Mouse (Mus musculus): ENCODE results near the gene Lif.

Lif gene

DNA sequence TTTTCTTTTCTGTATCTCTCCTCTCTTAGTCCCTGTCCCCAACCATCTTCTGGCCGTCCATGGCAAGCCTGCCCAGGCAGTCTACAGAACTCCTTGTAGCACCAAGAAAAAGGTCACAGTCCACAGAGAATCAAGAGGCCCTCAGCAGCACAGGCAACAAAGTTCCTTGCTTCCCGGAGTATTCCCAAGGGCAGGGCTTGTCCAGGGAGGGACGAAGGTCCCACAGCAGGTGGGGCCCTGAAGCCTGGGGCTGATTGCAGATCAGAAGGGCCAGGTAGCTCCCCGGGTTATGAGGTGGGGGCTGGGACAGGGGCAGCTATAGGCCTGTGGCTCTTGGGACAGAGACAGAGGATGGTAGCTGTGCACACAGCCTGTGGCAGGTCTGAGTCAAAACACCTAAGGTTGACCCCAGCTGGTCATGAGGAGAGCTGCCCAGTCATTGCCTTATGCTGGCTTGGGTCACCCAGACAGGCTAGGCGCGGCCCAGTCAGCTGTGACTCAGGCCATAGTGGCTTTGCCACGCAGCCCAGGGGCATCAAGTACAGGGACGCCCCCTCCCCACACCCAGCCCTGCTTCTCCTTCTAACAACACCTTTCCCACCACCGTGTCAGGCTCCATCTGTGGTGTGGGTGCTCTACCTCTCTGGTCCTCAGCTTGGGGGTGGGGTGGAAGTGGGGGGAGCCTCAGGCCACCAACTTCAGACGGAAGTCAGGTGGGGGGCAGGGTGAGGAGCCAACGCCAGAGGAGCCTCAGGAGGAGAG is at the start of gene Lif:
Gene Lif (plus strand): TSS at position 712 of the 762 bp plus-strand sequence.
- peak; percentile 35 for DNase-seq

DNA sequence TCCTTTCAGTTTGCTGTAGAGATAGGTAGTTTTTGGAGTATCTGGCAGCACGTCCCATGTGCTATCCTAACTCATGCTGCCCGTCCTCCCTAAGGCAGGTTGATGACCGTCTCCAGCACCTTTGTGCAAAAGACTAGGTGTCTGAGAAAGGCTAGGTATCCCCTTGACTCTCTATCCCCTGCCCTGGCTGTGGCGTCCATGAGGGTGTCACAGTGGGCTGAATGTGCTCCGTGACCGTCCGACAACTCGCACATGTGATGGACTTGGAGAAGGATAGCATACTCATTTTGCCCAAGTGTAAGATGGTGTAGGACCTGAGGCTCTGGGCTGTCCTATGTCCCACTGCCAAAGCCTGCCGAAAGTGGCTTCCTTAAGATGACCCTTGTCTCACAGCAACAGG is 49.7 kb upstream of the Lif start:
- DNase-seq = no peak

DNA sequence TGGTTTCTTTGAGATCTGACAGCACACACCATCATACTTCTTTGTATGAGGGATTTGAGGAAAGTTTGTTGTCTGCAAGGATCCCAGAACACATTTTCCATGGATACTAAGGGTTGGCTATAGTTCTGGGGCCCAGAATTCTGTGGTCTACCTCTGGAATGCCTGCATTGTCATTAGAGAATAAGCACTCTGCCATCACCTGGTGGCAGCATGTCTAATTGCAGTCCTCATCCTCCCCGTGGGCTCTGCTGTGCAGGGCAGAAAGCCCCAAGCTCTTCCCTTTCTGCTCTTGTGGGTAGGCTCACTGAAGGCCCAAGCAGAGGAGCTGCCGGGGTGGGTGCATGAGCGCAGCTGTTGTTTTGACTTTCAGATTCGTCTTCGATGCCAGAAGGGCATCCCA is 47.8 kb upstream of the Lif start:
- DNase-seq = no peak

DNA sequence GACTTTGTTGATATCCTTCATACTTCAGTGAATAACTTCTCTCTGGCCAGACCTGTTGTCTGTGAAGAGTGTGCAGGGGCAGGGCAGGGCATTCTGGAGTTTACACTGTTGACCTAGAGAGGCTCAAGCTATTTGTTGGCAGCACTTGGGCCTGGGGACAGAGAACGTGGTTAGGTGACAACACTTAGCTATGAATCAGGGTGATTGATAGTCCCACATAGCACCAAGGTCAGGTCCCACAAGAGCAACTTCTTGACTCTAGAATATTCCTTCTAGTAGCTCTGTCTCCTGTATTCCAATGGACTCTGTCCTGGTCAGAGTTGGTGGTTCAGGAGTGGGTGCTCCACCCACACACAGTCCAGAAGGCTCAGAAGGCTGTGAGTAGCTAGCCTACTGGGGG is 46.6 kb upstream of the Lif start:
- DNase-seq = no peak

DNA sequence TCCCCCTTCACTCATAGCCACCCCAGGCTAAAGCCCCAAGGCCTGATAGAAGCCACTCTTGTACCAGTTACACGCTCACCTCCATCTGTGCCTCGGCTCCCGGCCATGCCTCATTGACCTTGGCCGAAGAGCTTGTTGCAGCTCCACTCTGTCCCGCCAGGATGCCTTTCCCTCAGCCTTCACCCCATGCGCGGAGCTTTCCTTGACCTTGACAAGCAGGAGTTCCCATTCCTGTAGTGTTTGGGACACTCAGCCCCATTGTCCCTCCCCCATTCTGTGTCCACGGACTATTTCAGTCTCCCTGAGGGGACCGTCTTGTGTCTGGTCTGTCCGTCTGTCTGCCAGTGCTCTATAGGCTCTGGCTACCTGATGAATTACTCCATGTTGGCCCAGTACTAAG is 44.2 kb upstream of the Lif start:
- DNase-seq = no peak

DNA sequence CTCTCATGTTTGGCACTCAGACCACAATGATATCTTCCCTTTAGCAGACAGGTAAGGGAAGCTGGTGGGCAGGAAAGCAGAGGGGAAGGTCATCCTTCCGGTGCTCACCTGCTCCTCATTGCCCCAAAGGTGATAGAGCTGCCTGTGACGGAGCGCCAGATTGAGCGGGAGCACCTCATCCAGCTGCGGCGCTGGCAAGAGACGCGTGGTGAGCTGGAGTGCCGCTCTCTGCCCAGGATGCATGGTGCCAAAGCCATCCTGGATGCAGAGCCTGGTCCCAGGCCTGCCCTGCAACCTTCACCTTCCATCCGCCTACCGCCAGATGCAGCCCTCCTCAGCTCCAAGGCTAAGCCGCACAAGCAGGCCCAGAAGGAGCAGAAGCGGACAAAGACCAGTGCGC is 42.8 kb upstream of the Lif start:
- DNase-seq = no peak

DNA sequence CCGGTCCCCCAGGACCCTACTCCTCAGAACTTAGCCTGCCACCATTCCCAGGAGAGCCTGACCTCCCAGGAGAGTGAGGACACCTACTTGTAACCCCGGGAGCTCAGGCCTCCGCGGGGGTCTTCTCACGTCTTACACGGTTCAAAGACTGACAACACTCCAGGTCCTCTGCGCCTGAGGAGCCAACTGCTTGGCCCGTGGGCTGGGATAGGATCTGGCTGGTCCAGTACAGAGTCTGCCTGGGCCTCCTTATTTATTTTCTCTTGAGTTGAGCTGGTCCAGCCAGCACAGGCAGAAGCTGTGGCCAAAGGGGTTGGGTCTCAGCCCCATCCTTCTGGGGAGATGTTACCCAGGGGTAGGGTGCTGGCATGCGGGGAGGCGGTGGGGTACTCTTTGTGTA is 42.3 kb upstream of the Lif start:
- DNase-seq = no peak

DNA sequence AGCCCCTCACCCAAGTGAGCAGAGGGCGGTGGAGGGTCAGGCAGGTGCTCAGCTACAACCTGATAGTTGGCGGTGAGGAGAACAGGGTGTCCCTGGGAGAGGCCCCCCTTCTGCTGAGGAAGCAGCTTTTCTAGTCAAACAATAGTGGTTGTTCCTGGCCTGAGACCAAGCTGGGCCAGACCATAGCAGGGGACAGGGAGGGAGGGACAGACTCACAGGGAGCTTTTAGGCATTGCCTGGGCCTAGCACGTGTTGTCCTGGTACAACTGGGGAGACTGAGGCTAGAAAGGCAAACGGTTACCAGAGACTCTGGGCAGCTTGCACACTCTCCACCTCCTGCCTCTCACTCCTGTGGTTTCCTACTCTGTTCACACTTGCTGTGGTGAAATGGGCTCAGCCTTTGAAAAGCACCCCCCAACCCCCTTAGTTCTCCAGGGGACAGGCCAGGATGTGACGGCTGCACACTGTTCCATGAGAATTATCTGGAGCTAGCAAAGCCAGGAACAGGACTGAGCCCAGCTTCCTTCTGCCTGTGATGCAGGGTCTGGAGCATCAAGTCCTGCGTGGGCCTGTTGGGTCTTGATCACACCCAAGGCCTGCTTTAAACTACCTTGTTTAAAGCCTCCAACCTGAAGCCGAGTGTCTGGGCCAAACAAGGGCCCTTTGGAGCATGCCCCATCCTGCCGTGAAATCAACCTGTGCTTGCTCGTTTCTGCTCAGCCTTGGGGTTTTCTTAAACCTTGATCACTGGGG is 40.9 kb upstream of the Lif start:
- peak; percentile 66 for DNase-seq

DNA sequence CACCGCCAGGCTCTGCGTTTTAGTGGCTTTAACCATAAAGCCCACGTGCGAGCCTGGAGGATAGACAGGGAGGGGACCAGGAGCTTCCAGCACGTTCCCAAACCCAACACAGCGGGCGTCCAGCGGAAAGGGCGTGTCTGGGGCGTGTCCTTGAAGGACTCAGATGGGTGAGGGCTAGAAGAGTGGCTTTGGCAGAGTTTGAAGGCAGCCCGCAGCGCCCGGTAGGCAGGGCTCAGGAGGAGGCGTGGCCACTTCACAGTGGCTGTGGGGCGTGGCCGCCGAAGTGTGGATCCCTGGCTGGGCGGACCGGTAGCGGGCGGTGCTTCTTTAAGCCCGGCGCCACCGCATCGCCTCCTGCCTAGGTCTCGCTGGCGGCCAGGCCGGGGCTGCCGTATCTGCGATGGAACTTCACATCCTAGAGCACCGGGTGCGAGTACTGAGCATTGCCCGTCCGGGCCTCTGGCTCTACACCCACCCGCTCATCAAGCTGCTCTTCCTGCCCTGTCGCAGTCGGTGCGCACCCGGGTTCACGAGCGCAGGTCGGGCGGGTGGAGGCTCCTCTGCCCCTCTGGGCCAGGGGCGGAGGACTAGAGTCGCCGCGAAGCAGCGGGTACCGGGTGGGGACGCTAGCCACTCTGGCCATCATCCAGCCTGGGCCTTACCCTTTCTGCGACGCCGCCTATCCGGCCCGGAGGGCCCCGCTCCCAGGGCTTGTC is 39.3 kb upstream of the Lif start, which contains the start of gene Castor1:
Gene Castor1 (plus strand): TSS at position 312 of the 716 bp plus-strand sequence.
- peak; percentile 98 for DNase-seq

DNA sequence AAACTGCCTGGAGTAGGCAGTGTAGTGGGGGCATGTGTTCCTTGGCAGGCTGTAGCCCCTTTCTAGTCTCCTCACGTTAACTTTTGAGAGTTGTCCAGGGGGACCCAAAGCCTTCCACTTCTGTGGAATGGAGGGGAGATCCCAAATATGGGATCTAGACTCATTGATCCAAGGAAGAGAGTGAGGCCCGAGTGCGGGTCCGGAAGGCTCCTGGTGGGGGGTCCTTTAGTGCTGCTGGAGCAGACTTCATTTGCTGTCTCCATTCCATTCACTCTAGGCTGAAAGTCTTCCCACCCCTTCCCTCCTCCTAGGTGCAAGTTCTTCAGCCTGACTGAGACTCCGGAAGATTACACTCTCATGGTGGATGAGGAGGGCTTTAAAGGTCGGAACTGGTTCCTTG is 38.7 kb upstream of the Lif start:
- no peak for DNase-seq

DNA sequence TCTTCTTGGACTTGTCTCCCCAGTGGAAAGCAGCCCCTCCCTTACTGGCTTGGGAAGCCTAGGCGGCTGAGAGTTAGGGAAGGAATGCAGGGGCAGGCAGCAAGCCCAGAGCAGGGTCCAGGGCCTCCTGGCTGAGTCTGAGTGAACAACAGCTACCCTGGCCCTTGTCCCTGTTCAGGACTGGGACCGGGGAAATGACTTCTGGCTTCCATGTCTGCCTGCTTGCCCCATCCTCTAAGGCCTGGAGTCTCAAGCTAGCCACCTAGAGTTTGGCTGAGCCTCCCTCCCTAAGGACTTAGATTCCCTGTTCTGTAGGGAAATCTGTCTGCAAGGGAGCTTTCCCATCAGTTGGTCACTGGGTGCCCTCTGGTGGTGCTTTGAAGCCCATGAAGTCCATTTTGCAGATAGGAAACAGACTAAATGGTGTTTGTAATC is 38.0 kb upstream of the Lif start:
- DNase-seq = peak; percentile 86

DNA sequence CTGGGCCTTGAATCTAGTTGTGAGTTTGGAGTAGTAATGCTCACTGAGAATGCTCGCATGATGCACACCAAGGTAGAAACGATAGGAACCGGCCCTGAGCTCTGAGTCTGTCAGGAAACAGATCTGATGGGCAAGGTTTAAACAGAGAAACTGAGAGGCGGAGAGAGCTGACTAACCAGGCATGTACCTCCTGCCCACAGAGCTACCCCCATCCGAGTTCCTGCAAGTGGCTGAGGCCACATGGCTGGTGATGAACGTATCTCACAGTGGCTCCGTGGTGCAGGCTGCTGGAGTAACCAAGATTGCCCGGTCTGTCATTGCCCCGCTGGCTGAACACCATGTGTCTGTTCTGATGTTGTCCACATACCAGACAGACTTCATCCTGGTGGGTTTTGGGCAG is 37.4 kb upstream of the Lif start:
- DNase-seq = no peak

DNA sequence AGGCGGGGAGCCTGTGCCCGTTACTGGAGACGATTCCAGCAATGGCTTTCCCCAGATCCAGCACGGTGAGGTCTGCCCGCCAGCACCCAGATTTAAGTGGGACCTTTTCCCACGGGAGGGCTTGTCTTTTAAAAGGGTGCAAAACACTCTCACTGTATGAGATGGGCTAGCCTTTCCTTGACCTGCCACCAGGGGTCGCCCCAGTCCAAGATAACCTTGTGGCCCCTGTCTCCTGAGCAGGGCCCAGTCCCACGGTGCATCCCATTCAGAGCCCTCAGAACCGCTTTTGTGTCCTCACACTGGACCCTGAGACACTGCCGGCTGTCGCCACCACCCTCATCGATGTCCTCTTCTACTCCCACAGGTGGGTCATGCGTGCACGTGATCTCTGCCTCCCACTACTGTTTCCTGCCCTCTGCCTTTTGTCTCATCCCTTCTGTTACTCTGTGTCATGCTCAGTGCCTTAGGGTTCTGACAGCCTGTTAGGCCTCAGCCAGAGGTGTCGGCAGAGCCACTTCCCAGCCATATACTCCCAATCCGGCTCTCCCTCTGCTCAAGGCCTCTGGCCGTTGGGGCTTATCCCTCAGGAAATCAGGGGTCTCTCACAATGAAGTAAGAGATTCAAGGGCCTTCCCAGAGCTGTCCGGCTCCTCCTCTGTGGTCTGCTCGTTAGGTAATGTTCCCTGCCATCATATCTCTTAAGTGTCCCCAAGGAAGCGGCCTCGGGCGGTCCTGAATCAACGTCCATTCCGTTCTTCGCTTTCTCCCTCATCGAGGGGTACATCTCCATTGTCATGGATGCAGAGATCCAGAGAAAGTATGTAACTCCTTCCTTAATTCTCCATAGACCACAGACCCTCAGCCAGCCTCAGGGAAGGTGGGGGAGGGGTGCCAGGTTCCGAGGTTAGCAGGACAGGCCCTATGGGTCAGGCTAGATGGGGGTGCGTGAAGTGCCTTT is 36.6 kb upstream of the Lif start:
- DNase-seq = peak; percentile 68

DNA sequence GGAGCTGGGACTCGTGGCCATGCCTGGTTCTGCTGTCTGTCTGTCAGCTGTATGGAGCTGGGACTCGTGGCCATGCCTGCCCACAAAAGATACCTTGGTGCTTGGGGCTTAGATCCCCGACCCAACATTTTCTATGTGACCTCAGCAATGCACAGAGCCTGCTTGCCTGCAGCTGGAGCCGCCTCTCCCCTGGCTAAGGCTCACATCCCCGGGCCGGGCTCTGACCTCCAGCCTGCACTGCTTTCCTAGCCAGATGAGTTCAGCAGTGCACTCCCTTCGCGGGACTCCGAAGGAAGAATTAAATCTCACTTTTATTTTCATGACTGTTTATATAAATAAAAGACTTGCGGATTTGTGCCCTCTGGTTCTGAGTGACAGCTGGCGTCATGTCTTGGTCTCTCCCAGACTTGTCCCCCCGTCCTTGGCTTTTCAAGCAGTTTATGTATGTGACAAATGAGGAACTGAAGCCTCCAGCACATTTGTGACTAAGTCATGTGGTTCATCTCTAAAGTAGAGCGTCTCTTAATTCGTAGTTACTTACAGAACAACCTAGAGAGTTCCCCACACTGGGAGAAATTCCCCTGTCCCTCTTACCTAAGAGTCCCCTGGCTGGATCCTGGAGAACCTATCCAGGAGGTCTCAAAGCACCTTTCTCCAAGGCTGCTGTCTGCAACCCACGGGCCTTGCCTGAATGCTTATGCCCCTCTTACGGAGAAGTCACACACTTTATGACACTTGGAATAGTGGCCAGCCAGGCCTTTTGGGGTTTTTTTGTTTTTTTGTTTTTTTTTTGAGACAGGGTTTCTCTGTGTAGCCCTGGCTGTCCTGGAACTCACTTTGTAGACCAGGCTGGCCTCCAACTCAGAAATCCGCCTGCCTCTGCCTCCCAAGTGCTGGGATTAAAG is 35.1 kb upstream of the Lif start:
- no peak for DNase-seq

DNA sequence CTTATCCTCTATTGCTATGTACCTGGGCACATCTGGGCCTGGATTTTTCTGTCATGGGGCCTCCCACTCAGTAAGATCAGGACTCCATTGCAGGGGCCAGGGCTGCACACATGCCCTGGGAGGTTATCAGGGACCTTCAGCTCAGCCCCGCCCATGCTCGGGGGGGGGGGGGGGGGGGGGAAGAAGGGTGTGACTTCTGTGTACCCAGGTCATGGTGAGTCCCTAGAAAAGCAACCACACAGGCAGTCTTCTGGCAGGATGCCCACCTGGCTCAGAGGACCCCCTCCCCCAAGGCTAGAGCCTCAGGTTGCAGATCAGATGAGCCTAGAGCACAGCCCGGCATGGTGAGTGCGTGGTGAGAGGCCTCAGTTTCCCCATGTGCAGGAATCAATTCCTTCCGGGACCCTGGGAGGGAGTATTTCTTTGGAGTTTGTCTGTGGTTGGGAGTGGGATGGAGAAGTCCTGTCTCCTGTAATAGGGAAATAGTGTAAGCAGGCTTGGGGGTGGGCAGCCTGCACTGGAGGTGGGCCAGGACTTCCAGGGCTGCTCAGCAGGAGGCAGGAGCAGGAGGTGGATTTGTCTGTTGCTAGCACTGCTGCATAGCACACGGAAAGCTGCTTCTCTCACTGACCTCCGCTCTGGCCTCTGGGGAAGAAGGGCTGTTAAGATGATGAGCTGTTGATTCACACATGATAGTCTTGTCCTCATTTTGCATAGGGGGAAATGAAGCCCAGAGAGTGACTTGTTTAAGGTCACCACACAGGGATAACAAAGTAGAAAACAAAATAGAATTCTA is 33.8 kb upstream of the Lif start:
- no peak for DNase-seq

DNA sequence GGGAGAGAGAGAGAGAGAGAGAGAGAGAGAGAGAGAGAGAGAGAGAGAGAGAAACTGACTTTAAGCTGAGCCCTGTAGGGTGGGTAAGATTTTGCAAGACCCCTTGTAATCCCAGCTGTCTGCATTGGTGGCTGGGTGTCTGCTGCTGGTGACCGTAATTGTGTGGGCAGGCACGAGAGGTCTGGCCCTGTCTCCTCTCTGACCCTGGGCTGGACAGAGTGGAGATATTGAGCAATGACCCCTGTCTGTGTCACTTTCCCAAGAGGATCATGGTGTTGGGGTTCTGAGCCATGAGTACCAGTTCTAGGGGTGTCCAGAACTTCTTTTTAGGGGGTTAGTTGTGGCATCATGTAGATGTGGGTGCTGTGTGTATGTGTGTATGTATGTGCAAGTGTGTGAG is 33.1 kb upstream of the Lif start:
- no peak for DNase-seq

DNA sequence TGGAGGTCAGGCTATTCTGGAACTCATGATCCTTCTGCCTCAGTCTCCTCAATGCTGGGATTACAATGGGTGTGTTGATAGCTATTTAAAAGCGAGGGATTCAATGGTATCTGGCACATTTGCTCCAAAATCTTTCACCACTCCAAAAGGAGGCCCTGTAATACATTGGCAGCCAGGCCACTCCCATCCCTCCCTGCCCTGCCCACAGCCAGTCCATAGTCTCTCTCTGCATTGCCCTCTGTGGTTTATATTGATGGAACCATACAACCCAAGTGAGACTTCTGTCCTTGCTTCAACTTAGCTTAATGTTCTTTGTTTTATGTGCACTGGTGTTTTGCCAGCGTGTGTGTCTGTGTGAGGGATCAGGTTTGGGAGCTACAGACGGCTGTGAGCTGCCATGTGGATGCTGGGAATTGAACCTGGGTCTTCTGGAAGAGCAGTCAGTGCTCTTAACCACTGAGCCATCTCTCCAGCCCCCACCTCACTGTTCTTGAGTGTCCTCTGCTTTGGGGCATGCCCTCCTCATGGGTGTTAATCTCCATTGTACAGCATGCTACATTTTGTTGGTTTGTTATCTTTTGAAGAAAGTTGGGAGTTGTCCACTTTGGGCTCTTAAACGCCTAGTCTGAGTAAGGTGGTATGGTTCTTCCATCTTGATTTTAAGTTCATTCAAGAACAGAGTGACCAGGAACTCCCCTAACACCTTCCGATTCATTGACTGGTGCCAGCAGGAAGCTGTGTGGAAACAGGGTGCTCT is 30.6 kb upstream of the Lif start:
- DNase-seq = no peak

DNA sequence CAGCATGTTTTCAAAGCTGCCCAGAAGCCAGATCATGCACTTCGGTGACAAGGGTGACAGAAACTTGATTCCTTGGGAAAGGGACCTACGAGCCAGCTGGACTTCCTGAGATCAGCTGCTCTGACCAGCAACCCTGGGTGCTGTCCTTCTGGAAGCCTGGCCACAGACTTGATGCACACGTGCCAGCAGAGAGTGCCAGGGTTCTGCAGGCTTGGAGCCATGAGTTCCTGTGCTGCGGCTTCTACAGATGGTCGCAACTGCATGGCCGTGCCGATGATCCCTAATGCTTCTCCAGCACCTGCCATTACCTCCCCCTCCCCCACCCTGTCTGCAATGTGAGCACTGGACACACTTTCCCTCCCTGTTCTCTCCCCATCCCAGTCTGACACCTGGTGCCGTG is 28.9 kb upstream of the Lif start:
- no peak for DNase-seq

DNA sequence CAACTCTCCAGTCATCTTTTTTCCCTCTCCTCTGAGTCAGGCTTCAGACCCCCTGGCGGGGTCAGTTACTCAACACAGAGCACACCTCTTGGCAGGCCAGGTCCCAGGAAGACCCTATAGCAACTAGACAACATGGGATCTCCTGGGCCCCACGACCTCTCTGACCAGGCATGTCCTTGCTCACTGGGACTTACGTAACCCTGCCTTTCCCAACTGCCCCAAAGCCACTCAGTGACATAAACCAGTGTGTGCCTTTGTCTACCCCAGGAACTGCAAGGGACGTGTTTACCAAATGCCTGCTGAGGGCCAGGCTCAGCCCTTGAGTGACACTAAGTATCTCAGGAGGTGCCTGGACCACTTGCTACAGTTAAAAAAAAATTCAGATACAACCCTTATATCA is 27.5 kb upstream of the Lif start:
- no peak for DNase-seq

DNA sequence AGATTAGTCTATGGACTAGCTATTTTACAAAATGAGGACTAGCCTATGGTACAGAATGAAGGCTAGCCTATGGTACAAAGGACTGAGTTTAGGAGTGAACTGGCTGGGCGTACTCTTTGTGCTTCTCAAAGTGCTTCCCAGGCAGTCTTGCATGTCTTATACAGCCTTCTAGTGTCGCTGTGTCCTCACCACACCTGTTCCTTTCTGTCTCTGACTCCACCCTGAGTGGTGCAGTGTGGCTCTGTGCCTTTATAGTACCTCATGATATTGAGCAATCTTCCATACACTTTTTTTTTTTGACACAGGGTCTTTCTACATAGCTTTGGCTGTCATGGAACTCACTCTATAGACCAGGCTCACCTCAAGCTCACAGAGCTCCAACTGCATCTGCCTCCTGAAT is 25.9 kb upstream of the Lif start:
- no peak for DNase-seq
